Mouse (Mus musculus) lung, postnatal 0 days (tissue): Measurements from ENCODE around the gene Rbfox2. TPM values are rescaled to one million over a fixed set of nuclear protein-coding genes. Genes with fewer than 3 reads are reported as not detected.
A peak's percentile ranks its signal among the peaks of the same experiment; 100 is the strongest.

Experiments
- ATAC-seq: fragments of 200-750 bp; cut with Nextera tagmentation; 2 replicates; pipeline ENCODE4 v1.8.0; 2017; ENCODE audit warnings: moderate library complexity
- DNase-seq: peaks from one replicate; pipeline ENCODE4 v3.0.0-alpha.2; 2016; ENCODE audit warnings: low spot score
- H3K27ac ChIP-seq: fragments of 300-500 bp; sonication (generic); 2 replicates; pipeline ENCODE4 v1.5.1; 2014; ENCODE audit warnings: antibody characterized with exemption, mild to moderate bottlenecking, low read length, mixed read lengths
- H3K27me3 ChIP-seq: fragments of 300-500 bp; sonication (generic); replicated peaks from 2 replicates; pipeline ENCODE4 v1.6.1; 2014; ENCODE audit warnings: low read length, mixed read lengths; ENCODE audit not compliant: insufficient read depth
- H3K36me3 ChIP-seq: fragments of 300-500 bp; sonication (generic); 2 replicates; pipeline ENCODE4 v1.6.1; 2014; ENCODE audit warnings: low read length, mixed read lengths; ENCODE audit not compliant: insufficient read depth
- H3K4me1 ChIP-seq: fragments of 300-500 bp; sonication (generic); 2 replicates; pipeline ENCODE4 v1.6.1; 2014; ENCODE audit warnings: antibody characterized with exemption, low read depth, low read length, mixed read lengths; ENCODE audit not compliant: insufficient read depth
- H3K4me2 ChIP-seq: fragments of 300-500 bp; sonication (generic); replicated peaks from 2 replicates; pipeline ENCODE4 v1.6.1; 2014; ENCODE audit warnings: low read depth, mild to moderate bottlenecking, low read length, moderate library complexity, mixed read lengths
- H3K4me3 ChIP-seq: fragments of 300-500 bp; sonication (generic); 2 replicates; pipeline ENCODE4 v1.5.1; 2014; ENCODE audit warnings: low read depth, low read length
- H3K9ac ChIP-seq: fragments of 300-500 bp; sonication (generic); replicated peaks from 2 replicates; pipeline ENCODE4 v1.6.1; 2014; ENCODE audit warnings: low read depth, mild to moderate bottlenecking
- H3K9me3 ChIP-seq: fragments of 300-500 bp; sonication (generic); 2 replicates; pipeline ENCODE4 v1.6.1; 2016; ENCODE audit warnings: low read length, mixed read lengths
- CTCF ChIP-seq: IDR thresholded peaks from 2 replicates; pipeline ENCODE4 v1.5.1; 2016; ENCODE audit warnings: antibody characterized with exemption, mild to moderate bottlenecking
- EP300 ChIP-seq: IDR thresholded peaks from 2 replicates; pipeline ENCODE4 v1.6.1; 2016; ENCODE audit warnings: antibody characterized with exemption, mild to moderate bottlenecking, control low read depth
- WGBS: fragments of 180-500 bp; shearing (Covaris S2); extraction: QIAGEN DNeasy Blood & Tissue Kit; methylation state at CpG from one replicate; pipeline ENCODE4 v1.1.7; 2014; 5-methylcytosine and 5-hydroxymethylcytosine counted together
- polyA plus RNA-seq: library from polyadenylated mRNA; unstranded; fragments of >200 nt; fragmentation: Nextera tagmentation; extraction: Ambion mirVana; gene quantifications from 2 replicates; pipeline ENCODE4 v1.2.1, GENCODE M21; 2015

Gene Rbfox2
- polyA plus RNA-seq, 1 experiment from 2014 or later, result 17.4 TPM

- Histone ChIP-seq H3K27me3 (no peaks in the 10 kb centered on the region), H3K9me3 (no peaks in the 10 kb centered on the region), H3K4me1 (no peaks in the 10 kb centered on the region; the same call in 1 of the 2 replicates), H3K4me3 (no peak overlapping the region), H3K4me2 (no peak overlapping the region), H3K27ac (no peak overlapping the region), H3K9ac (no peak overlapping the region), H3K36me3 (no peaks in the 10 kb centered on the region)
- 92% methylated on average over 1 of the region's 1 CpGs for WGBS
- TF ChIP-seq CTCF, result no peak
- no peak for TF ChIP-seq EP300
- ATAC-seq, result no peak
- DNase-seq, result no peak
Measured at GRCm38 (mm10) chr15:77053021-77053420, 253.8 kb downstream of the Rbfox2 start.

GRCm38 (mm10) chr15:77052176-77052575, 254.6 kb downstream of the Rbfox2 start:
- Histone ChIP-seq H3K9ac (no peak overlapping the region), H3K27ac (no peak overlapping the region), H3K36me3 (no peaks in the 10 kb centered on the region), H3K4me3 (no peak overlapping the region), H3K4me1 (no peaks in the 10 kb centered on the region; the same call in 1 of the 2 replicates), H3K27me3 (no peaks in the 10 kb centered on the region), H3K9me3 (no peaks in the 10 kb centered on the region), H3K4me2 (no peak overlapping the region)
- TF ChIP-seq EP300 (no peak), CTCF (no peak)
- 47% methylated on average over 1 of the region's 1 CpGs for WGBS
- no peak for ATAC-seq
- DNase-seq, result no peak

- no peak for DNase-seq
Measured at GRCm38 (mm10) chr15:77050570-77050969, 256.2 kb downstream of the Rbfox2 start, which contains the start of gene Mb. Gene Mb, minus strand, starts transcription at chr15:77050670.

GRCm38 (mm10) chr15:77045609-77046008, 261.2 kb downstream of the Rbfox2 start:
- H3K9me3 ChIP-seq, result no peaks in the 10 kb centered on the region
- H3K36me3 ChIP-seq, result no peaks in the 10 kb centered on the region
- H3K9ac ChIP-seq, result no peak overlapping the region
- H3K4me3 ChIP-seq, result no peak overlapping the region
- ATAC-seq (no peak), DNase-seq (no peak)
- no peak overlapping the region for H3K27ac ChIP-seq
- 57% methylated on average over 9 of the region's 10 CpGs for WGBS
- no peaks in the 10 kb centered on the region for H3K27me3 ChIP-seq
- no peak overlapping the region for H3K4me2 ChIP-seq
- no peaks in the 10 kb centered on the region for H3K4me1 ChIP-seq
- TF ChIP-seq CTCF (no peak), EP300 (no peak)

More at GRCm38 (mm10) chr15:77050570-77050969, 256.2 kb downstream of the Rbfox2 start, which contains the start of gene Mb:
- Histone ChIP-seq H3K4me2 (no peak within 1 kb of the TSS), H3K27me3 (no peaks in the 10 kb centered on the region), H3K4me1 (no peaks in the 10 kb centered on the region), H3K36me3 (no peaks in the 10 kb centered on the region), H3K9me3 (no peaks in the 10 kb centered on the region), H3K9ac (no peak within 1 kb of the TSS), H3K4me3 (no peak within 1 kb of the TSS), H3K27ac (no peak within 1 kb of the TSS)
- 92% methylated on average over 10 of the region's 10 CpGs for WGBS
- no peak for ATAC-seq
- TF ChIP-seq EP300 (no peak), CTCF (no peak)

GRCm38 (mm10) chr15:77044597-77045320, 262.0 kb downstream of the Rbfox2 start, which contains the start of gene Apol6:
Gene Apol6, plus strand, starts transcription at chr15:77044729.
- Histone ChIP-seq H3K9me3 (no peaks in the 10 kb centered on the region), H3K4me1 (no peaks in the 10 kb centered on the region), H3K36me3 (no peaks in the 10 kb centered on the region), H3K27ac (no peak within 1 kb of the TSS), H3K4me2 (no peak within 1 kb of the TSS), H3K27me3 (no peaks in the 10 kb centered on the region), H3K9ac (no peak within 1 kb of the TSS), H3K4me3 (no peak within 1 kb of the TSS)
- DNase-seq (no peak), ATAC-seq (peak; percentile 21; the same call in 1 of the 2 replicates)
- TF ChIP-seq EP300, result no peak
- 72% methylated on average over 12 of the region's 12 CpGs for whole genome bisulfite sequencing

GRCm38 (mm10) chr15:77040784-77041183, 266.0 kb downstream of the Rbfox2 start:
- Histone ChIP-seq H3K9ac (no peak overlapping the region), H3K9me3 (no peaks in the 10 kb centered on the region), H3K4me2 (no peak overlapping the region), H3K27me3 (no peaks in the 10 kb centered on the region), H3K36me3 (no peaks in the 10 kb centered on the region), H3K4me3 (no peak overlapping the region), H3K27ac (no peak overlapping the region), H3K4me1 (peaks cover 12% of the 10 kb centered on the region)
- WGBS, result 67% methylated on average over 3 of the region's 3 CpGs
- ATAC-seq (no peak), DNase-seq (no peak)
- no peak for TF ChIP-seq CTCF
- TF ChIP-seq EP300, result no peak
